Mouse (Mus musculus): Measurements from ENCODE around the gene Per1. TPM values are rescaled to one million over a fixed set of nuclear protein-coding genes. Genes with fewer than 3 reads are reported as not detected.

Gene Per1
- polyA plus RNA-seq, 1 experiment from 2014 or later: 13.4 TPM

DNA sequence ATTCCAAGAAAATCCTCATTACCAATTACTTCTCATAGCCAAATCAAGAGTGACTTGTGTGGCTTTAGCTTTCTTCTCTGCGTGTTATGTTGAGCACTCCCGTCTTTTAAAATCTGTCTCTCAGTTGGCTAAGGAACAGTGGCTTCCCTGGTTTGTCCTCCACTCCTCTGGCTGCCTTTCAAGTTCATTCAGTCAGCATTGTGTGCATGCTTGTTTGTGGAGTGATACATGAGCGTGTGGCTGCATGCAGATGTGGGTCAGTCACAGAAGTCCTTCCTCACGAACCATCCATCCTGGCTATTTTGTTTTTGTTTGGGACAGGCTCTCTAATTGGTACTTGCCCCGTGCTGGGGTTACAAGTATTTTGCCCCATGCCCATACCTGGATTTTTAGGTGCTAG, 18.4 kb upstream of the Per1 start:
- ATAC-seq (replicated peaks; ENCODE audit: low FRiP score, low TSS enrichment, low read depth) (no peak), DNase-seq (ENCODE audit: low spot score) (no peak)
- no peak overlapping the region for H3K9ac ChIP-seq (ENCODE audit: low read length)
- WGBS: 74% methylated on average over 5 of the region's 5 CpGs
- no peaks in the 10 kb centered on the region for H3K9me3 ChIP-seq (ENCODE audit: control insufficient read depth, low read length)
- H3K27ac ChIP-seq (ENCODE audit: low read depth): no peak overlapping the region
- H3K36me3 ChIP-seq (ENCODE audit: control insufficient read depth, insufficient read depth, low read length): no peaks in the 10 kb centered on the region
- H3K4me2 ChIP-seq (ENCODE audit: low read length): no peak overlapping the region
- H3K4me3 ChIP-seq (ENCODE audit: low read depth, low read length): no peak overlapping the region
- H3K4me1 ChIP-seq (replicated peaks; ENCODE audit: control insufficient read depth, insufficient read depth, low read length): peaks cover 12% of the 10 kb centered on the region
- H3K27me3 ChIP-seq (replicated peaks; ENCODE audit: control insufficient read depth, insufficient read depth, low read length): no peaks in the 10 kb centered on the region

DNA sequence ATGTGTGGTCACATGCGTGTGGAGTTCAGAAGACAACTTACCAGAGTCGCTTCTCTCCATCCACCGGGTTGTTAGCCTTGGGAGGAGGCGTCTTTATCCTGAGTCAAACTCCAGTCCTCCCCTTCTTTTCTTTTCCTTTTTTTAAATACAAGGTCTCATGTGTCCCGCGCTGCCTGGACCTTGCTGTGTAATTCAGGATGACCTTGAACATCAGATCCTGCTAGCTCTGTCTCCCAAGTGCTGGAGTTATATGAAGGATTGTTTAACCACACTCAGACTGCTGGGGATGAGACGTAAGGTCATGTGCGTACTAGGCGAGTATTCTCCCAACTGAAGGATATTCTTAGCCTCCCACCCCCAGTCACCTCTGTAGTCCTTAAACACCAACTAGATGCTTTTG, 17.7 kb upstream of the Per1 start:
- H3K27ac ChIP-seq (ENCODE audit: low read depth): no peak overlapping the region
- no peak for ATAC-seq (replicated peaks; ENCODE audit: low FRiP score, low TSS enrichment, low read depth)
- H3K4me1 ChIP-seq (replicated peaks; ENCODE audit: control insufficient read depth, insufficient read depth, low read length): peaks cover 8% of the 10 kb centered on the region
- no peaks in the 10 kb centered on the region for H3K9me3 ChIP-seq (ENCODE audit: control insufficient read depth, low read length)
- 77% methylated on average over 9 of the region's 9 CpGs for WGBS
- H3K4me2 ChIP-seq (ENCODE audit: low read length): no peak overlapping the region
- H3K36me3 ChIP-seq (ENCODE audit: control insufficient read depth, insufficient read depth, low read length): no peaks in the 10 kb centered on the region
- no peaks in the 10 kb centered on the region for H3K27me3 ChIP-seq (replicated peaks; ENCODE audit: control insufficient read depth, insufficient read depth, low read length)
- no peak for DNase-seq (ENCODE audit: low spot score)
- H3K4me3 ChIP-seq (ENCODE audit: low read depth, low read length): no peak overlapping the region
- H3K9ac ChIP-seq (ENCODE audit: low read length): no peak overlapping the region

DNA sequence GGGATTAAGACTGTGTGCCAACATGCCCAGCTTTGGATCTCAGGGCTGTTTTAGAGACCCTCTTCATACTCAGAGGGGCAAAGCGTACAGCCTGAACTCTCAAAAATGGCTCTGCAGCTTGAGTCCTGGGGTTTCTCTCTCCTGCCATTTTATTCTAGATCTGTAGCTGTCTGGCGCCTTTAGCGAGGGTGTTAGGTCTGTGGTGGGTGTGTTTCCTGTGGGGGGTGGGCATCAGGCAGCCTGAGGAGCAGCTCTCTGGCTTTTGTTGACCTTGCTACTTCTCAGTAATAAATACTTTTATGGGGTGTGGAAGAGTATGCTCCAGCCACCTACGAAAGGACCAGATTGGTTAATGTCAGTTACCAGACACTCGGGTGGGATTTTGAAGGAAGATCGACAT, 17.0 kb upstream of the Per1 start:
- no peak overlapping the region for H3K4me3 ChIP-seq (ENCODE audit: low read depth, low read length)
- WGBS: 67% methylated on average over 6 of the region's 6 CpGs
- no peaks in the 10 kb centered on the region for H3K36me3 ChIP-seq (ENCODE audit: control insufficient read depth, insufficient read depth, low read length)
- H3K9ac ChIP-seq (ENCODE audit: low read length): no peak overlapping the region
- ATAC-seq (replicated peaks; ENCODE audit: low FRiP score, low TSS enrichment, low read depth) (no peak), DNase-seq (ENCODE audit: low spot score) (no peak)
- no peak overlapping the region for H3K4me2 ChIP-seq (ENCODE audit: low read length)
- no peaks in the 10 kb centered on the region for H3K27me3 ChIP-seq (replicated peaks; ENCODE audit: control insufficient read depth, insufficient read depth, low read length)
- peaks cover 3% of the 10 kb centered on the region; the same call in 1 of the 2 replicates for H3K4me1 ChIP-seq (replicated peaks; ENCODE audit: control insufficient read depth, insufficient read depth, low read length)
- no peaks in the 10 kb centered on the region for H3K9me3 ChIP-seq (ENCODE audit: control insufficient read depth, low read length)
- H3K27ac ChIP-seq (ENCODE audit: low read depth): no peak overlapping the region

DNA sequence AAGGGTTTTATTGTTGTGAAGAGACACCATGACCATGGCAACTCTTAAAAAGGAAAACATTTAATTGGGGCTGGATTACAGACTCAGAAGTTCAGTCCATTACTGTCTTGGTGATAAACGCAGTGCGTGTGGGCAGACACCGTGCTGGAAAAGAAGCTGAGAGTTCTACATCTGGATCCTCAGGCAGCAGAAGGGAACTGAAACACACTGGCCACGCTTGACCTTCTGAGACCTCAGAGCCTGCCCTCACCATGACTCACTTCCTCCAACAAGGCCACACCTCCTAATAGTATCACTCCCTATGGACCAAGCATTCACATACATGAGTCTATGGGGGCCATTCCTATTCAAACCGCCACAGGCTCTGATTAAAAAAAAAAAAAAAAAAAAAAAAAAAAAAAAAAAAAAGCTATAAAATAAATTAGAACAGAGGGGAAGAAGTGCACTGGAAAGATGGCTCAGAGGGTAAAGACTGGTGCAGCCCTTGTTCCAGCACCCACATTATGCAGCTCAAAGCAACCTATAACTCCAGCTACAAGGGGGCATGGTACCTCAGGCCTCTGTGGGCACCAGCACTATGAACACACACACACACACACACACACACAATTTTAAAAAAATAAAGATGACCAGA, 16.1 kb upstream of the Per1 start:
- H3K4me1 ChIP-seq (replicated peaks; ENCODE audit: control insufficient read depth, insufficient read depth, low read length): peaks cover 3% of the 10 kb centered on the region; the same call in 1 of the 2 replicates
- 59% methylated on average over 5 of the region's 5 CpGs for WGBS
- no peaks in the 10 kb centered on the region for H3K9me3 ChIP-seq (ENCODE audit: control insufficient read depth, low read length)
- H3K27ac ChIP-seq (ENCODE audit: low read depth): no peak overlapping the region
- no peak overlapping the region for H3K9ac ChIP-seq (ENCODE audit: low read length)
- no peak overlapping the region for H3K4me3 ChIP-seq (ENCODE audit: low read depth, low read length)
- no peak overlapping the region for H3K4me2 ChIP-seq (ENCODE audit: low read length)
- H3K27me3 ChIP-seq (replicated peaks; ENCODE audit: control insufficient read depth, insufficient read depth, low read length): no peaks in the 10 kb centered on the region
- H3K36me3 ChIP-seq (ENCODE audit: control insufficient read depth, insufficient read depth, low read length): no peaks in the 10 kb centered on the region
- no peak for DNase-seq (ENCODE audit: low spot score)
- ATAC-seq (replicated peaks; ENCODE audit: low FRiP score, low TSS enrichment, low read depth): no peak

DNA sequence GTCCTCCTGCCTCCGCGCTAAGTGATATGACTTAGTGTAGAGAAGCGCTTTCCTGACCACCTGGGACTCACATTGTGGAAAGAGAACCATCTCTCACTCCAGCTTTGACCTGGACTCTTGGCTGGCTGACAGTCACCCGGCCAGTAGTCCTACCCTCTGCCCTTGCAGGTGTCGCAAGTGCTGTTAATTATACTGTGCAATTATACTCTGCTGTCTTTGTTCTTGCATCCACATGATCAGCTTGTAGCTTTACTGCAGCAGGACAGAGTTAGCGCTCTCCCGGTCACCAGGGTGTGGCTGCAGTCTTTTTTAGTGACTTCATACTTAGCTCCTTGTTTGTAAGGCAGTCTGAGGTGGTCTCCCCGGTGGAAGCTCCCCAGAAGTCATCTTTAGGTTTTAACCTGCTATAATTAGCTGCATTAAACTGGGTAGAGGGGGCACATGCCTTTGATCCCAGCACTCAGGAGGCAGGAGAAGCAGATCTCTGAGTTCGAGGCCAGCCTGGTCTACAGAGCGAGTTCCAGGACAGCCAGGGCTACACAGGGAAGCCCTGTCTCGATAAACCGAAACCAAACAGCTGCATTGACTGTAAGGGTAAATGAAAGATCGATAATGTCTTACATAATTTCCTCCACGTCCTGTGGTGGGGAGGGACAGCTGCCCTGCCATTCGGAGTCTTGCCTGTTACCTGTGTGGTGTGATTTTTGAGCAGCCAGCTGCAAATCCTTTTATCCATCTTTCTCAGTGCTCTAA, 14.7 kb upstream of the Per1 start:
- no peak overlapping the region for H3K4me2 ChIP-seq (ENCODE audit: low read length)
- H3K36me3 ChIP-seq (ENCODE audit: control insufficient read depth, insufficient read depth, low read length): no peaks in the 10 kb centered on the region
- no peak overlapping the region for H3K27ac ChIP-seq (ENCODE audit: low read depth)
- H3K27me3 ChIP-seq (replicated peaks; ENCODE audit: control insufficient read depth, insufficient read depth, low read length): no peaks in the 10 kb centered on the region
- H3K9ac ChIP-seq (ENCODE audit: low read length): no peak overlapping the region
- H3K9me3 ChIP-seq (ENCODE audit: control insufficient read depth, low read length): no peaks in the 10 kb centered on the region
- H3K4me1 ChIP-seq (replicated peaks; ENCODE audit: control insufficient read depth, insufficient read depth, low read length): no peaks in the 10 kb centered on the region
- 74% methylated on average over 15 of the region's 15 CpGs for WGBS
- DNase-seq (ENCODE audit: low spot score) (no peak), ATAC-seq (replicated peaks; ENCODE audit: low FRiP score, low TSS enrichment, low read depth) (no peak)
- H3K4me3 ChIP-seq (ENCODE audit: low read depth, low read length): no peak overlapping the region

DNA sequence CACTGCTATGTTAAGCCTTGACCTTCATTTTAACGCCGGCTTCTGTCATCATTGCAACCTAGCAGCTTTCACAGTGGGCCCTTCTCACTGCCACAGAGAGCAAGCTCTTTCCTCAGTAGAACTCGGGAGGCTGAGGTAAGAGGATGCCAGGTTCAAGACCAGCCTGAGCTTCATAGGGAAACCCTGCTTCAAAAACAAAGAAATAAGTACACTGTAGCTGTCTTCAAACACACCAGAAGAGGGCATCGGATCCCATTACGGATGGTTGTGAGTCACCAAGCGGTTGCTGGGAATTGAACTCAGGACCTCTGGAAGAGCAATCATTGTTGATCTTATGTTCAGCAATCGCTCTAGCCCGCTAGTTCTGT, 14.2 kb upstream of the Per1 start:
- DNase-seq (ENCODE audit: low spot score) (no peak), ATAC-seq (replicated peaks; ENCODE audit: low FRiP score, low TSS enrichment, low read depth) (no peak)
- Histone ChIP-seq H3K9ac (ENCODE audit: low read length) (no peak overlapping the region), H3K4me2 (ENCODE audit: low read length) (no peak overlapping the region), H3K4me3 (ENCODE audit: low read depth, low read length) (no peak overlapping the region), H3K4me1 (replicated peaks; ENCODE audit: control insufficient read depth, insufficient read depth, low read length) (no peaks in the 10 kb centered on the region), H3K9me3 (ENCODE audit: control insufficient read depth, low read length) (no peaks in the 10 kb centered on the region), H3K27ac (ENCODE audit: low read depth) (no peak overlapping the region), H3K27me3 (replicated peaks; ENCODE audit: control insufficient read depth, insufficient read depth, low read length) (no peaks in the 10 kb centered on the region), H3K36me3 (ENCODE audit: control insufficient read depth, insufficient read depth, low read length) (no peaks in the 10 kb centered on the region)
- WGBS: 89% methylated on average over 8 of the region's 8 CpGs

DNA sequence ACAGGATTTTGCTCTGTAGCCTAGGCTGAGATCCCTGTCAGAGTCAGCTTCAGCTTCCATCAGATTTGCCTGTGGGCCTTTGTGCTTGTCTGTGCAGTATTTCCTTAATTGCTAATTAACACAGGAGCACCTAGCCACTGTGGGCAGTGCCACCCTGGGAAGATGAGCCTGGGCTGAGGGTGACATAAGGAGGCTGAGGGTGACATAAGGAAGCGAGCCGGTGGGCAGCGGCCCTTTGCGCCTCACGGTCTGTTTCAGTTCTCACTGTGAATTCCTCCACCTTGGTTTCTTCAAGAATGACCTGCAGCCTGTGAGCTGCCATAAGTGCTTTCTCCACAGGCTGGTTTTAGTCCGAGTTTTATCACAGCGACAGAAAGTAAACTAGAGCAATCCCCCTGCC, 13.4 kb upstream of the Per1 start:
- WGBS: 75% methylated on average over 7 of the region's 7 CpGs
- Histone ChIP-seq H3K4me2 (ENCODE audit: low read length) (no peak overlapping the region), H3K27ac (ENCODE audit: low read depth) (no peak overlapping the region), H3K9ac (ENCODE audit: low read length) (no peak overlapping the region), H3K27me3 (replicated peaks; ENCODE audit: control insufficient read depth, insufficient read depth, low read length) (no peaks in the 10 kb centered on the region), H3K4me1 (replicated peaks; ENCODE audit: control insufficient read depth, insufficient read depth, low read length) (peaks cover 3% of the 10 kb centered on the region; the same call in 1 of the 2 replicates), H3K4me3 (ENCODE audit: low read depth, low read length) (no peak overlapping the region), H3K36me3 (ENCODE audit: control insufficient read depth, insufficient read depth, low read length) (no peaks in the 10 kb centered on the region), H3K9me3 (ENCODE audit: control insufficient read depth, low read length) (no peaks in the 10 kb centered on the region)
- DNase-seq (ENCODE audit: low spot score): no peak
- no peak for ATAC-seq (replicated peaks; ENCODE audit: low FRiP score, low TSS enrichment, low read depth)

DNA sequence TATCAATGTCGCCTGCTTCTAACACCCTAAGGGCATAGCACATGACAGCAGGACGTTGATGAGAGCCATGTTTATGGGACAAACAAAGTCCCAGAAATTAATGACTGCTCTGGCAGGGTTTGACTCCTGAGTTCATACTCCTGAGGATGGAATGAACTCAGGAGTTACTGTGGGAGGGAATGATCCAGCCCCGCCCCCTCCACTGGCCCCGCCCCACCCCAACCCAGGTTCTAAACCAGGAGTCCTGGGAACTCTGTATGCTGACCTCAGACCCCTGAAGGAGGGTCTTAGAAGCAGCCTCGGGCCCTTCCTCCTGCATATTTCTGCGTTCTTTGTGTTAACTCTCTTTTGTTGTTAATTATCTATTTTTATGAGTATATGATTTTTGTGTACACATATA, 9.4 kb upstream of the Per1 start:
- Histone ChIP-seq H3K9ac (ENCODE audit: low read length) (no peak overlapping the region), H3K4me3 (ENCODE audit: low read depth, low read length) (no peak overlapping the region), H3K9me3 (ENCODE audit: control insufficient read depth, low read length) (no peaks in the 10 kb centered on the region), H3K4me1 (replicated peaks; ENCODE audit: control insufficient read depth, insufficient read depth, low read length) (peaks cover 32% of the 10 kb centered on the region), H3K36me3 (ENCODE audit: control insufficient read depth, insufficient read depth, low read length) (peaks cover 14% of the 10 kb centered on the region), H3K4me2 (ENCODE audit: low read length) (no peak overlapping the region), H3K27me3 (replicated peaks; ENCODE audit: control insufficient read depth, insufficient read depth, low read length) (no peaks in the 10 kb centered on the region), H3K27ac (ENCODE audit: low read depth) (no peak overlapping the region)
- ATAC-seq (replicated peaks; ENCODE audit: low FRiP score, low TSS enrichment, low read depth) (no peak), DNase-seq (ENCODE audit: low spot score) (no peak)
- 67% methylated on average over 6 of the region's 6 CpGs for WGBS

DNA sequence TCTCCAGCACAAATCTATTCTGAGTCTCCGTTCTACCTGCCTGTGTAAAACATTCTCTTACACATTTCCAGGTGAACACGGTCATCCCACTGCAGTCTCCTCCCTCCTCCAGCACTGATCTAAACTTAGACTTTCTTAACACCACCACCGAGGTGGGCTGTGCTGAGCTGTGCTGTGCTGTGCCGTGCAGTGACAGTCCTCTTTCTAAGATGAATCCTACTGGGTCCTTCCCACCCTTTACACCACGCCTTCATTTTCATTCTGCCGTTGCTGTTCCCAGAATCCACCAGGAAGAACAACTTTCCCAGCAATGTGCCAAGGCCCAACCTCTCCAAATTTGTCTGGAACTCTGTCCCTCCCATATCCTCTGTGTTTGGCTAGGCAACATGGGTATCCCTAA, 8.6 kb upstream of the Per1 start:
- no peak for DNase-seq (ENCODE audit: low spot score)
- no peaks in the 10 kb centered on the region for H3K9me3 ChIP-seq (ENCODE audit: control insufficient read depth, low read length)
- 47% methylated on average over 6 of the region's 6 CpGs for WGBS
- H3K27ac ChIP-seq (ENCODE audit: low read depth): peak overlapping the region; percentile 67
- no peak overlapping the region for H3K9ac ChIP-seq (ENCODE audit: low read length)
- no peak overlapping the region for H3K4me2 ChIP-seq (ENCODE audit: low read length)
- no peak for ATAC-seq (replicated peaks; ENCODE audit: low FRiP score, low TSS enrichment, low read depth)
- peaks cover 22% of the 10 kb centered on the region for H3K36me3 ChIP-seq (ENCODE audit: control insufficient read depth, insufficient read depth, low read length)
- H3K4me3 ChIP-seq (ENCODE audit: low read depth, low read length): no peak overlapping the region
- H3K27me3 ChIP-seq (replicated peaks; ENCODE audit: control insufficient read depth, insufficient read depth, low read length): no peaks in the 10 kb centered on the region
- H3K4me1 ChIP-seq (replicated peaks; ENCODE audit: control insufficient read depth, insufficient read depth, low read length): peaks cover 35% of the 10 kb centered on the region
